Mouse (Mus musculus) layer of hippocampus, postnatal 14 days (tissue): ENCODE data around the gene Nid1. TPM values are rescaled to one million over a fixed set of nuclear protein-coding genes. Genes with fewer than 3 reads are reported as not detected.
"Not testable (repeated sequence)": the region's sequence is repeated elsewhere in the genome, so short reads cannot be mapped to it uniquely, and the experiment has no call there.

Source experiments
- DNase-seq, 2 experiments: peaks; one replicate each; pipeline ENCODE4 v3.0.0; 2021 to 2022; ENCODE audit warnings: low spot score in 2 of 2, mixed read lengths in 1 of 2
- total RNA-seq, 2 experiments: library from RNA; stranded (reverse); gene quantifications; 2 replicates each; pipeline ENCODE4 v1.2.3; 2021

Gene Nid1
- total RNA-seq, 2 experiments from 2014 or later: 21.2 to 22.8 TPM

DNA sequence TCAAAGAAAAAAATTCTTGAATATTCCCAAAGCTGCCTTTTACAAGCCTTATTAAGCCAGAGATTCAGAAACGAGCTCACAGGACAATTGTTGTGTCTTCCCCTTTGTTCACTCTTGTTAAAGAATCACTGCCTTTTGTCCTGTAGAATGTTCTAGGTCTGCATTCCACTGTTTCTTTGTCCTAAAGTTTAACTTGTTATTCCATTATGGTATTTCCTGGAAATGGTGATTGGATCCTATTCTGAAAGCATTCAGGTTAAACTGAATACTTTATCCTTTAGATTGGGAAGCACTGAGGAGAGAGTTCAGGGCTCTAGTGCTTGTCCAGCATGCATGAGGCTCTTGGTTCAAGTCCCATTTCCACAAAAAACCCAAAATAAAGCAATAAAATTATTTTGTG is 13.6 kb downstream of the Nid1 start:
- not testable (repeated sequence) for DNase-seq

DNA sequence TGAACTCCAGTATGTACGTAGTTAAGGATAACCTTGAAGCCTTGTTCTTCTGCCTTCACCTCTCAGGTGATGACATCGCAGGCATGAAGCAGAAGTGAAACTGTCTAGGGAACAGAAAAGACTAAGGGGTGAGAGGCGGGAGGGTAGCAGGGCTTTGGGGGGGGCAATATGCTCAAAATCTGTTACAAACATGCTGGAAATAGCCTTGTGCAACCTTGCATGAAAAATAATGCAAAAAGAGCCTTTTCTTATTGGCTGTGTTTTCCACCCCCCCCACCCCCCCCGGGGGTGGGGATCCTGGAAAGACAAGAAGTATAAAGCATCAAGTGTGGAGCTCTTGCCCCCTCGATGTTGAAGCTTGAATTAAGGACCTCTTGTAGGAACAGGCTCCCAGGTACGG is 16.0 kb downstream of the Nid1 start:
- not testable (repeated sequence) for DNase-seq

DNA sequence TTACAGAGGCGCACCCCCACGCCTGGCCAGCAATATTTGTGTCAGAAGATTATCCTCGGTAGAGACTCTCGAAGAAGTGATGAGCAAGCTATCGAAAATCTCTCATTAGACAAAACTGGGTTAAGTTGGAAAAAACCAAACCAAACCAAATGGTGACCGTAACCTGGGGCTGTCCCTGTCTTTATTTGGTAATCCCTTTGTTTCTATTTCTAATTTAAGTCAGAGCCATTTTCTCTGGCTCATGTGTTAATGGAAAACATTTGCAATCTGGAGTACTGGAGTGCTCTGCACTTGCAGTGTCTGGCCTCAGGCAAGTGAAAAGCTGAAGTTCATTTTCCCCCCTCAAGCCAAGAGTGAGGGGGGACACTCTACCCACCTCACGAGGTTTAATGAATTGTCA is 16.9 kb downstream of the Nid1 start:
- not testable (repeated sequence) for DNase-seq

DNA sequence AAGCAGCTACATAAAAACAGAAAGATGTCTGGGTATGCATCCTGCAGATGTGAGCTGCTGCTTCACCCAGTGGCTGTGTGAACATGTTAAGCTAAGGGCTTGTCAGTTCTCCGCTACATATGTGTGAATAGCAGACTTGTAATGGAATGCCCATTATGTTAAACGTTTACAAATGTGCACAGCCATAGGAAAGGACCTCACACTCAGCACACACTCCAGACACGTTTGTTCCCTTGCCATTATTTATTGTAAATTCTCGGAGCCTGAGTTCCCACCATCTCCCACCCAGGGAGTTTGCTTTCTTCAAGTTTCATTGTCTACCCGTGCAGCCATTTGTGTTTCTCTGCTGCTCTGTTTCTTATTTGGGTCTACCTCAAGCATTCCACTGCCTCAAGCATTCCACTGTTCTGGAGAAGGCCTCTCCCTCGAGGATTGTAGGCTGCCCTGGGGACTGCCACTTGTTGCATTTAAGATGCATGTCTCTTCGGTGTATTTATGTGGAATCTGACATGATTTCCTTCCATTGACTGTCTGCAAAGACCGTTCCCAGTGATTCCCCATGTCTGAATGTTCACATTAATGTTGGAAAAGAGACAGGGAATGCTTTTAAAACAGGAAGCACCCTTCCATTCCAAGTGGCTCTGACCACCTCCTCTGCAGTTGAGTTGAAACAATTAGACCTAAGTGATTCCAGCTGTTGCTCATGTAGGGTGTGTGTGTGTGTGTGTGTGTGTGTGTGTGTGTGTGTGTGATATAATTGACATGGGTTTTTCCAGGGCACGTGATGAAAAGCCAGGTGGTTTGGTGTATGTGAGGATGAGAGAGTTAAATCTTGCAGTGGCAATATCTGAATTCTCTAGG is 18.5 kb downstream of the Nid1 start:
- DNase-seq: not testable (repeated sequence)

DNA sequence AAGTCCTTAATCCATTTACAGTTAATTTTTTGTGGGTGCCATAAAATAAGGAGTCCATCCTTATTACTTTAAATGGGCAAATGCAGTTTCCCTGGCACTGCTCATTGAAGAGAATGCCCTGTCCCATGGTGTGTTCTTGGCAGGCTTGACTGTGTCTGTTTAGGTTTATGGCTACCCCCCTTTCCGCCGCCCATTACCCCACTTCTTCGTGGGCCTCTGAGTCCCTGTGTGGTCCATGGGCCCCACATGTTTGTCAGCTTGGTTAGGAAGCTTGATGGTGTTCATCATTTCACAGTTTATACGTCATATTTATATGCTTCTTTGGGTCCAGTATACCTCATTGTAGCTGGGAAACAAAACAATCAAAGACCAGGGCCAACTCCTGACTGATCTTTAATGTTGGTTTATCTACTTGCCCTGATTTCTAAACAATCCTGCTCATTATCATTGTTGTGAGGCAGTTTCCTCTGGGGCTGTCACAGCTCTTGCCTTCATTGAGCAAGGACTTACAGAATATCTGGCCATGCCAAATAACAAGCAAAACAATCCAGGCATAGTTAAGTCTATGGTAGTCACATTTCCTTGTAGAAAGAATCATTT is 20.9 kb downstream of the Nid1 start:
- DNase-seq: no peak

DNA sequence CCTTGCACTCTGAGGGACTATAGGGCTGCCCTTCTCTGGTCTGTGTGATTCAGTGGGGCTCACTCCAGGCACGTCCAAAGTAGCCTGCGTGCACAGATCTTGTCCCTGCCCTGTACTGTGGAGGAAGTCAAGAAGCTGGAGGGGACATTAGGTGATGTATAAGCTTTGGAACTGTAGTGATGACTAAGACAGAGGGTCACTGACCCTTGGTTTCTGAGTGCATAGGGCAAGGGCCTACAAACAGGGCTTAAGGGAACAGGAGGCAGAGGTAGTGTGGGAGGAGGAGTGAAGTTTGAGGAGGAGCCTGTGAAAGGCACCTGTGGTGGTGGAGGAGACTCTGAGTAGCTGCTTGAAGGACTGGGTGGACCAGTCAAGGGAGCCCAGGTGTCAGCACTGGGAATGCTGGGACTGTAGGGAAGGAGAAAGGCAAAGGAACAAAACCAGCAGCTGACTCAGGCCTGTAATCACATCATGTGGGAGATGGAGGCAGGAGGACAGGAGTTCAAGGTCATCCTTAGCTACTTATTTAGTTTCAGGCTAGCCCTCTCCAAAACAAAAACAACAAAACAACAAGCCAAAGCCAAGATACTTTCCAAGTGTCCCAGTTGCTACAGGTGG is 23.3 kb downstream of the Nid1 start:
- DNase-seq: no peak

DNA sequence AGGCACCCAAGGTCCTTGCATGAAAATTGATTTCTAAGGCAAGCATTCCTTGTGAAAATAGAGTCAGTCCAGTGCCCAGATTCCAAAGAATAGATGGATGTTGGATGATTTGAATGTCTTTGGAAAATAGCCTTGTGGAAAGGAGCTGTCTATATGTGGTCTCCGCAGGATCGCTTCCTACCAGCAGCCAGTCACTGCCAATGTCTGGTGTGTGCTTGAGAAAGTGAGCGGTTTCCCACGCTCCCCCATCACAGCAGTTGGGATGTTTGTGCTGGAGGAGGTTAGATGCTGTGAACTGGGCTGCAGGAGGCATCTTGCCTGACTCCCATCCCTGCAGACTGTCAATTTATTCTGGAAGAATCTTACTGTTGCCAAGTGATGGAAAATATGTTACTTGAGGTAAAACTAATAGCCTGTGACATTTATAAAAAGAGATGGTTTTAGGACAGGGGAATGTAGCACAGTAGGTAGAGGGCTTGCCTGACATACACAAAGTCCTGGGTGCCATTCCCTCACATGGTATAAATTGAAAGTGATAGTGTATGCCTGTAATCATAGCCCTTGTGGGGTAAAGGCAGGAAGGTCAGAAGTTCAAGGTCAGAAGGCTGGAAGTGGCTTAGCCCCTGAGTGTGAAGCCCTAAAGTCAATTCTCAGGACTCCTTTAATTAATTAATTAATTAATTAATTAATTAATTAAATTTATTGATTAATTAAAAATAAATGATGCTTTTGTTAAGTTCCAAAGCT is 24.3 kb downstream of the Nid1 start:
- no peak for DNase-seq

DNA sequence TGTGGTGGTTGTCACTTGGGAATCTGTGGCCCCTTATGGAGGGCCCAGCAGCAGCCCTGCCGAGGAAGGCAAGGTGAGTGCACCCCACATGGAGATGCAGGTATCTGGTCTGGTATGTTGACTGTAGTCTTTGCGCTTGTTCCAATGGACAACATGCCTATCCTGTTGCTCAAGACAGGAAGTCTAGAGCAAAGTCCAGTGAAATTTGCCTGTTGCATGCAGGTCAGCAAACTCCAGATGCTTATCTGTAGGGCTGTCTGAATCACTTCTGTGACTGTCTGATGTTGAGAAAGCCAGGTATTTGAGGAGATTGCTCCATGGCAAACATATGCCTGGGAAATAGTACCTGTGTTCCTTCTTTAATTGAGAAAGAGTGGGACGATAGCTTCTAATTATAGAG is 26.6 kb downstream of the Nid1 start:
- no peak for DNase-seq

DNA sequence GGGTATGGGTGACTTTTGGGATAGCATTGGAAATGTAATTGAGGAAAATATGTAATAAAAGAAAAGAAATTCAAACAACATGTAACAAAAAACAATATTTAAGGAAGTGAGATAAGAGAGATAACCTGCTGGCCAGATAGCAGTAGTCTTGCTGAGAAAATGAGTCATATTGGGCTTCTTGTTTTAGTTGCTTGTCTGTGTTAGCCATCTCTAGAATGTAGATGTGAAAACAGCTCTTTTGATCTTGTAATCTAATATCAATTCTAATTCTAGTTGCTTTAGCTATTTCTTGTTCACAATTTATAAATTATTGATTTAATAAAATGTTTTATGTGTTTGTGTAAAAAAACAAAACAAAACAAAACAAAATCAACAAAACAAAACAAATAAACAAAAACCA is 29.9 kb downstream of the Nid1 start:
- DNase-seq: not testable (repeated sequence)

DNA sequence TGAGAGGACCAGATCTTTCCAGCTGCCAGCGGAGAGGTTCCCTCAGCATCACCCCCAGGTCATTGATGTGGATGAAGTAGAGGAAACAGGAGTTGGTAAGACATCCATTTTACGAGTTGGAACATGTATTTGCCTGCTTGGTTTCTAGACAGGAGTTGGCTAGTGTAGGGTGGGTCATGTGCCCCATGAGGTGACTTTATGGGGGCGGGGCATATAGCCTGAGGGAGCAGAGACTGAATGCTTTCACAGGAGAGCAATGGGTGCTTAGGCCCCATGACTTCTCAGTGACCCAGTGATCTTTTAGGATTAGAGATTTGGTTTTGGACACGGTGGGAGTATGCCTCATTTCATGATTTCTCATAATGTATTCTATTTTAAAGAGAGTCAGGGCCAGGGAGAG is 31.2 kb downstream of the Nid1 start:
- DNase-seq: no peak

DNA sequence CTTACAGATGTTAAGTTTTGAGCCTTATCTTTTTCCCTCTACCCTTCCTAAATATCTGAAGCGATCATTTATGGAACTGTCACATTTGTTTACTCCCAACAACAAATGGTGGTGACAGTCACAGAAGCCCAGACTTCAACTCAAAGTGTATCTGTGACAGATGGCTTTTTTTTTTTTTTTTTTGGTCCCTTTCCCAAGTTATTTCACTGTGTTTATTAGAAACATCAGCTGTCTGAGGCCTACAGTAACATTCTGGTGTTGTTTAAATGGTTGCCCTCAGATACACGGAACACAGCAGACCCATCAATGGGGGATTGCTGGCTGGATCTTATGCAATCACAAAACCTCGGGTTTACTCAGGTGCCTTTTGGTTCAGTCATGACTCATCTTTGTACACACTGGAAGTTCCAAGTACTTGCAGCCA is 34.0 kb downstream of the Nid1 start:
- peak in 1 of 2 experiments; percentile 43 for DNase-seq

DNA sequence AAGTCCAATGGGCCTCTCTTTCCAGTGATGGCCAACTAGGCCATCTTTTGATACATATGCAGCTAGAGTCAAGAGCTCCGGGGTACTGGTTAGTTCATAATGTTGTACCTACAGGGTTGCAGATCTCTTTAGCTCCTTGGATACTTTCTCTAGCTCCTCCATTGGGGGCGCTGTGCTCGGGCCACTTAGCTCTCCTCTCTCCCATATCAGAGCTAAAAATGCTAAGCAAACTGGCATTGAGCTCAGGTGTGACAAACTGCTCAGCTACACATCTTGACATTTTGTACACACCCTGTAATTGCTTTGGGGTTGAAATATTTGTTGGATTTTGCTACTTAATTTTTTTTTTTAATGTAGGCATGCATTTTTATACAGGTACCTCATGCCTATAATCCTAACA is 37.1 kb downstream of the Nid1 start:
- DNase-seq: not testable (repeated sequence)

DNA sequence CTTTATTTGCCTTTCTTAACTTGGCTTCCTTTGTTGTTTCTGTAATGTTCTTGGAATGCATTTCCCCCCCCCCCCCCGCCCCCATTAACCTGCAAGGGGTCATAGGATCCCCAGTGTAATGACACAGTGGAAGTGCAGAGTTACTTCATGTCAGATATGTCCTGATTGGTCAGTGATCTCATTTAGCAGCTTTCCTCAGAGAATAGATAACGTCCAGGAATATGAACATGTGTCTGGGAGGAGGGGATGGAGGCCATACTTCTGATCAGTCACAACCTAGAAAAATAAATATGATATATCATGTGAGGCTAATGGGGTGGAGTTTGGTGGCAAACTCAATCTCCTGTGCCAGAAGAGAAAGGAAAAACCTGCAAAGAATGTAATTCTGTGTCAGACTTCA is 37.6 kb downstream of the Nid1 start:
- DNase-seq: no peak

DNA sequence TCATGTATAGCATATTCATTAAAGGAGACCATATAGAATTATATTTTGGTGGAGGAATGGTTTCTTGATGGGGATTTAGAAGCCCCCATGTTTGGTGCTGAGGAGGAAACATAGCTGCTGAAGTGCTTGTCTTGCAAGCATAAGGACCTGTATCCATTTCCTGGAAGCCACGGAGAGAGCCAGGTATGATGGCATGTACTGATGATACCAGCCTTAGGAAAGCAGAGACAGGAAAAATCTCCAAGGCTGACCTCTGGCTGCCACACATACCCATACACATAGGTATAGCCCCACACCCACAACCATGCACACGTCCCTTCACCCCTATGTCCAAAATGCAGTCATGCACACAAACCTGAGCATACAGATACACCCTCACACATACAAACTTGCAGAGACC is 39.2 kb downstream of the Nid1 start:
- DNase-seq: no peak

DNA sequence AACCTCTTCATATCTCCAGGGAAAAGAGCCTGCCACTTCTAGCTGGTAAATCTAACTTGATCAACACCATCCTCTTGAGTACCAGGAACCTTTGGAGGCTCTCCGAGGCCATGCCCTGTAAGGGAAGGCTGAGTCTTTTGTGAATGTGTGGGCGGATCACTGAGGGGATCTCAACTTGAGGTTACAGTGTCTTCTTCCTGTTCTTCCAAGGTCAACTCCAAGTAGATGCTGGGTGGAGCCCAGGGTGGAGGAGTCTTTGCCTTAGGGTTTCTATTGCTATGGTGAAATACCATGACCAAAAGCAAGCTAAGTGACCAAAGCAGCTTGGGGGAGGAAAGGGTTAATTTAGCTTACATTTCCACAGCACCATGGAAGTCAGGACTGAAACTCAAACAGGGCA is 39.7 kb downstream of the Nid1 start:
- DNase-seq: no peak

DNA sequence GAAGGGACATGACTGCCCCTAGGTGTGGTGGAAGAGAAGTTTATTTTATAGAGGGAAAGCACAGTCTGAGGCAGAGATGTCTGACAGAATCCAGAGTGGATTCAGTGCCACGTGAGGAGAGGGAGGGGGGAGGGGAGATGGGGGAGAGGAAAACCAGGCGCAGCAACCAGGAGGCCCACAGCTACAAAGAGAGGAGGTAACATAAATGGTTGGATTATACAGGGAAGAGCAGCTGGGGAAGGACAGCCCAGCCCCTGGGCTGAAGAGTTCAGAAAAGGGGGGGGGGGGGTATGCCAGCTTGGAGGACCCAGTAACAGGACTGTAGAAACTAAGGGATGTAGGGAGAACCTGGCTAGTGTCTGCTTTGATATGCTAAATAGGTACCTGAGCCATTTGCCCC is 42.6 kb downstream of the Nid1 start:
- no peak for DNase-seq

DNA sequence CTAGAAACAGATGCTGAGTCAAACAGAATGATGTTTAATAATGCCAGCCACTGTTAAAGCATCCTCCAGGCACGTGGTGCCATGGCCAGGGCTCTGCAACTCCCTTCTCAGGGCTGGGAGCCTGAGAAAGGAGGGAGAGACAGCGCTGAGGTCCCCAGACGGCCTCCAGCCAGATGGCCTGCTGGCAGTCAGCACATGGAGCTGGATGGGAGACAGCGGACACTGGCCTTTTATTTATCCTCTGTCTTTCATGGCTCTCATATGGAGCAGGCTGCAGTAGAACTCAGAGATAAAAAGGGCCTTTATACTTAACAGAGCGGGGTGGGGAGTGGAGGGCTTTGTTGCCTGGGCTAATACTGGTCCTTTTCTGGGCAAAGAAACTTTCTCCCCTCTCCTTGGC is 43.7 kb downstream of the Nid1 start:
- peak; percentile 26 to 54 for DNase-seq

DNA sequence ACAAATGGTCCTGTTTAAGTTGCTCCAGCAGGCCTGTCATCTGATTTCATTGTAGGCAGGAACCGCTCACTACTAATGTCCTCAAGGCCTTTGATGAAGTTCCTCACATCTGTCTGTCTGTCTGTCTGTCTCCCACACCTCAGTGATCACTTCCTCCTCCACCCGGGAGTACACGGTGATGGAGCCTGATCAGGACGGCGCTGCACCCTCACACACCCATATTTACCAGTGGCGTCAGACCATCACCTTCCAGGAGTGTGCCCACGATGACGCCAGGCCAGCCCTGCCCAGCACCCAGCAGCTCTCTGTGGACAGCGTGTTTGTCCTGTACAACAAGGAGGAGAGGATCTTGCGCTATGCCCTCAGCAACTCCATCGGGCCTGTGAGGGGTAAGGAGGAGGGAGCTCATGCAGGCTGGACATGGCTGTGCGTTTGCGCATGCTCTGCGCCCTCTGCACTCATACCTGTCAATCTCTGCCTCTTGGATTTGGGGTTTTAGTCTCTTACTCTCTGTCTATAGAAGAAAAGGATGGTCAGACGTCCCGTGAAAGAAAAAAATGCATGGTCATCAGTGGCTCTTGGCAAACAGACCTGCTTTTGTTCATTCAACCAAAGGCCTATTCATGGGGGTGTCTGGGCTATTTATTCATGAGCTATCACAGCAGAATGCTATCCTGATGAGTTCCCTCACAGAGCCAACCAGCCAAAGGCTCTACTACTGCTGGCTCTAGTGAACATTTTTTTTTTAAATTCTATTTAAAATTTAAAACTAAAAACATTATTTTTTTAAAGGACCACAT is 44.7 kb downstream of the Nid1 start:
- no peak for DNase-seq

DNA sequence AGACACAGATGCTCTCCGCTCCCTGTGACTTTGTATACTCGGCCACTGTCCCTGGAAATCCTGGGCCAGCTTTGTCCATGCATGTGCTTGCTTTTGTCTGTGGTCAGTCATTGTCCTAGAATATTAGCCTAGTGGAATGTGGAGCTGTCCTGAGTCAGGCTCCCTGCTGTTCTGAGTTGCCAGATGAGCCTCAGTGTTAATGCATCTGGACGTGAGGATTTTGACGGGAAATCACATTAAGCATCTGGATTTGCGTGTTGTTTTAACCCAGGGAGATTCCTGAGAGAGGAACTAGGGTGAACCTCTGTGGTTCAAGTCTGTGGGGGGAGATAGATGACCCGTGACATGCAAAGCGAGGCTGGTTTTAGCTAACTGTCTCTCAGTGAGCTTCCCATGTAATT is 47.0 kb downstream of the Nid1 start:
- no peak for DNase-seq

DNA sequence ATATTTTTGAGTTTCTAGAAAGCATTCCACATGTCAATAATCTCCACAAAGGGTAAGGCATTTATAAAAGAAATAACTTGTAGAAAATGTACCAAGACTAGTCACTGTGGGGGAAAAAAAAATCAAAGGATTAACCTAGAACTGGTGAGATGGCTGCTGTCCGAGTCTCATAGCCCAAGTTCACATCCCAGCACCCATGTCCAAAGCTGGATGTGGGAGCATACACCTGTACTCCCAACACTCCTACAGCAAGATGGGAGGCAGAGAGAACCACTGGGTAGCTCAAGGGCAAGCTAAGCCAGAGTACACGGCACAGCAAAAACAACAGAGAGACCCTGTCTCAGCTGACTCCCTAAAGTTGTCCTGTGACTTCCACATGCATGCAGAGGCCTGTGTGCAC is 47.5 kb downstream of the Nid1 start:
- no peak for DNase-seq

DNA sequence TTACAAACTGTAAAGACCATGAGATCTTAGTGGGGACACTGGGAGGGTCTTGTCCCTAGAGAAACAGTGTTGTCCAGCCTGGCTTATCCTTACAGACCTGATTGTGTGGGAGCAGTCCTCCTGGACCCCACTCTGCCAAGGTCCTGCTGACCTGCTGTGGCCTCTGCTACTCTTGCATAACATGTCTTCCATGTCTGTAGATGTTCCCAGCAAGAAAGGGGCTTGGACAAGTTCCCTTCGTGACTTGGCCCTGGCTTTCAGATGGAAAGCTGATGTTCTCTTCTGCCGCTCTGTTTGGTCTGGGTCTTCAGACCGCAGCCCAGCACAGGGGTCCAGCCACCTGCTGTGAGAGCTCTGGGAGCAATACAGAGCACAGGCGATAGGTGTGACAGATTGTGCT is 48.3 kb downstream of the Nid1 start:
- no peak for DNase-seq
